In the genomic region with DNA sequence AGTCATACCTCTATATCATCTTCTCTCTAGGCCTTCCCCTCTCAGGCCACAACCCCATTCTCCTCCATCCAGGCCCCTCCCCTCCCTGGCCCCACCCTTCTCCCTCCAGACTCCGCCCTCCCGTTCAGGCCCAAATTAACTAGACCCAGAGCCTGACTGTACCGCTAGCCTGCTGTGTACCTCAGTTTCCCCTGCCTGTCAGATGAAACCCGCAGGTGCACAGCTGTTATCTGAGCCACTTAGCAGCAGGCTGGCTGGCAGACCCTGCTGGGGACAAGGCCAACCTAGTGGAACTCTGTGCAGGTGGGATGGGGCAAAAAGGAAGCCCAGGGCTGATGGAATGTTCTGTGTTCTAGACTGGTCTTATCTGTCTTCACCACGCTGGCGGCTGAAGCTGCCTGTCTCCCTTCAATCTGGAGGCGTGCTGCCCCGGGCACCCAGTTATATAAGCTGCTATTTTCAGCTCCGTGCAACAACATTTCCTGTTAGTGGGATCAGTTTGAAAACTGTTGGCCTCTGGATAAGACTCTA, we compare ENCODE assay signal across 8 mouse cellular contexts. TPM values are rescaled to one million over a fixed set of nuclear protein-coding genes. Genes with fewer than 3 reads are reported as not detected.
DNase-seq lines count a peak whose midpoint lies in the region; ATAC-seq and TF ChIP-seq lines count a peak whose summit lies in the region.

No protein-coding gene starts in this region.

- peak overlapping the region; percentile 91 for H3K27ac ChIP-seq in liver, postnatal 0 days (ENCODE audit: low read depth)
- H3K27ac ChIP-seq in midbrain, embryonic 16.5 days (ENCODE audit: low read length) = no peak overlapping the region

- peak overlapping the region; percentile 76 for H3K4me2 ChIP-seq in liver, postnatal 0 days (ENCODE audit: low read depth, low read length)
- H3K4me2 ChIP-seq in midbrain, embryonic 16.5 days (ENCODE audit: low read length) = no peak overlapping the region

- H3K9ac ChIP-seq in liver, postnatal 0 days (replicated peaks) = peak overlapping the region; percentile 60
- no peak overlapping the region for H3K9ac ChIP-seq in midbrain, embryonic 16.5 days (ENCODE audit: low read depth, low read length)

- peak; percentile 19 for DNase-seq in cerebellum, adult 11-12 months
- DNase-seq in cerebellum, postnatal 4 days (ENCODE audit: low spot score in 2 of 2) = no peak
- DNase-seq in 416B (ENCODE audit: low read depth) = peak; percentile 46
- DNase-seq in gastrocnemius, postnatal 25 days = peak; percentile 57
- DNase-seq in liver, postnatal 0 days = peak; percentile 83
- DNase-seq in frontal cortex, postnatal 25 days (ENCODE audit: low spot score in 2 of 2) = no peak
- DNase-seq in embryo, embryonic 10.5 days (ENCODE audit: low spot score) = no peak

- no peaks in the 10 kb centered on the region for H3K36me3 ChIP-seq in liver, postnatal 0 days (replicated peaks; ENCODE audit: insufficient read depth, low read length)
- no peaks in the 10 kb centered on the region for H3K36me3 ChIP-seq in midbrain, embryonic 16.5 days (ENCODE audit: control insufficient read depth, insufficient read depth, low read length)

- no peak for TF ChIP-seq CTCF in liver, postnatal 0 days (IDR thresholded peaks at IDR 0.05; ENCODE audit: low read depth)

- WGBS in liver, postnatal 0 days (ENCODE audit: insufficient replicate concordance) = 23% methylated on average over 9 of the region's 9 CpGs
- 44% methylated on average over 9 of the region's 9 CpGs for WGBS in midbrain, embryonic 16.5 days

- H3K9me3 ChIP-seq in liver, postnatal 0 days (ENCODE audit: low read length) = no peaks in the 10 kb centered on the region
- H3K9me3 ChIP-seq in midbrain, embryonic 16.5 days (replicated peaks; ENCODE audit: control insufficient read depth, low read length, poor library complexity, severe bottlenecking) = no peaks in the 10 kb centered on the region

- peaks cover 62% of the 10 kb centered on the region for H3K27me3 ChIP-seq in liver, postnatal 0 days (ENCODE audit: insufficient read depth, low read length)
- peaks cover 81% of the 10 kb centered on the region for H3K27me3 ChIP-seq in midbrain, embryonic 16.5 days (ENCODE audit: control insufficient read depth, insufficient read depth, low read depth, low read length)

- H3K4me3 ChIP-seq in liver, postnatal 0 days (ENCODE audit: low read depth, low read length) = peak overlapping the region; percentile 36
- H3K4me3 ChIP-seq in midbrain, embryonic 16.5 days (ENCODE audit: low read depth, low read length) = no peak overlapping the region

- peak; percentile 71 for ATAC-seq in liver, postnatal 0 days
- ATAC-seq in midbrain, embryonic 16.5 days = no peak

- TF ChIP-seq EP300 in liver, postnatal 0 days (IDR thresholded peaks at IDR 0.05; ENCODE audit: low read depth) = peak; percentile 70

- peaks cover 68% of the 10 kb centered on the region for H3K4me1 ChIP-seq in liver, postnatal 0 days (ENCODE audit: insufficient read depth)
- H3K4me1 ChIP-seq in midbrain, embryonic 16.5 days (ENCODE audit: control insufficient read depth, insufficient read depth, low read length) = peaks cover 12% of the 10 kb centered on the region

RNA-seq across cellular contexts. Expression of gene Adamtsl5, which starts 4.0 kb away (rescaled TPM):
- 10 to 100 TPM; 38.8 to 70.8 TPM for total RNA-seq in gastrocnemius, postnatal 25 days (2021)
- polyA plus RNA-seq in liver, postnatal 0 days (2015; fragmentation: Nextera tagmentation; extraction: Ambion mirVana) = 1.5 and 1.8 TPM in 2 replicates
- 0.38 and 0.40 TPM in 2 replicates for polyA plus RNA-seq in midbrain, embryonic 16.5 days (2015; fragmentation: Nextera tagmentation; extraction: Ambion mirVana)

RNA-seq across cellular contexts. Expression of gene Plk5, which starts 12.1 kb away (rescaled TPM):
- under 1 TPM; 0.13 TPM for total RNA-seq in gastrocnemius, postnatal 25 days (2021)
- polyA plus RNA-seq in liver, postnatal 0 days (2015; fragmentation: Nextera tagmentation; extraction: Ambion mirVana) = 0.08 and 0.20 TPM in 2 replicates
- polyA plus RNA-seq in midbrain, embryonic 16.5 days (2015; fragmentation: Nextera tagmentation; extraction: Ambion mirVana) = 9.6 and 11.0 TPM in 2 replicates

RNA-seq across cellular contexts. Expression of gene Reep6, which starts 14.4 kb away (rescaled TPM):
- 1 to 10 TPM; 1.1 to 2.8 TPM for total RNA-seq in gastrocnemius, postnatal 25 days (2021)
- polyA plus RNA-seq in liver, postnatal 0 days (2015; fragmentation: Nextera tagmentation; extraction: Ambion mirVana) = 167 and 174 TPM in 2 replicates
- polyA plus RNA-seq in midbrain, embryonic 16.5 days (2015; fragmentation: Nextera tagmentation; extraction: Ambion mirVana) = 6.0 and 8.6 TPM in 2 replicates

RNA-seq across cellular contexts. Expression of gene Pcsk4, which starts 14.9 kb away (rescaled TPM):
- 1 to 10 TPM in 1 of 2 experiments, under 1 TPM in 1; 0.84 to 1.1 TPM for total RNA-seq in gastrocnemius, postnatal 25 days (2021)
- 5.6 TPM in 2 replicates for polyA plus RNA-seq in liver, postnatal 0 days (2015; fragmentation: Nextera tagmentation; extraction: Ambion mirVana)
- 5.6 and 6.5 TPM in 2 replicates for polyA plus RNA-seq in midbrain, embryonic 16.5 days (2015; fragmentation: Nextera tagmentation; extraction: Ambion mirVana)

RNA-seq across cellular contexts. Expression of gene 2310011J03Rik, which starts 23.9 kb away (rescaled TPM):
- 1 to 10 TPM; 6.5 to 7.0 TPM for total RNA-seq in gastrocnemius, postnatal 25 days (2021)
- 25.5 and 27.4 TPM in 2 replicates for polyA plus RNA-seq in liver, postnatal 0 days (2015; fragmentation: Nextera tagmentation; extraction: Ambion mirVana)
- polyA plus RNA-seq in midbrain, embryonic 16.5 days (2015; fragmentation: Nextera tagmentation; extraction: Ambion mirVana) = 21.9 and 26.7 TPM in 2 replicates

Comparison
In these comparisons a context has a peak if more than half of its experiments do, and no peak if none do; other contexts are left out.
1. DNase-seq: peak in cerebellum, adult 11-12 months (single experiment), 416B (single experiment), gastrocnemius, postnatal 25 days (single experiment) and liver, postnatal 0 days (single experiment); none in cerebellum, postnatal 4 days (0 of 2), frontal cortex, postnatal 25 days (0 of 2) and embryo, embryonic 10.5 days (single experiment).
2. RNA of gene Reep6, which starts 14.4 kb away (polyA plus RNA-seq): 167 to 174 TPM in liver, postnatal 0 days; 6.0 to 8.6 TPM in midbrain, embryonic 16.5 days; every median in the first group is over 10 times any median in the second.